Mouse (Mus musculus) midbrain, embryonic 14.5 days (tissue): ENCODE results near the gene Btbd9. TPM values are rescaled to one million over a fixed set of nuclear protein-coding genes. Genes with fewer than 3 reads are reported as not detected.
A peak's percentile ranks its signal among the peaks of the same experiment; 100 is the strongest.

Experiments used
- ATAC-seq: fragments of 200-750 bp; cut with Nextera tagmentation; 2 replicates; pipeline ENCODE4 v1.8.0; 2017; ENCODE audit warnings: moderate number of reproducible peaks, moderate library complexity; ENCODE audit not compliant: low FRiP score, low TSS enrichment
- DNase-seq: peaks from one replicate; pipeline ENCODE4 v3.0.0-alpha.2; 2015
- H3K27ac ChIP-seq: fragments of 300-500 bp; sonication (generic); replicated peaks from 2 replicates; pipeline ENCODE4 v1.5.1; 2014; ENCODE audit warnings: mild to moderate bottlenecking, low read depth, low read length, moderate library complexity
- H3K27me3 ChIP-seq: fragments of 300-500 bp; sonication (generic); 2 replicates; pipeline ENCODE4 v1.6.1; 2014; ENCODE audit warnings: low read length, control low read depth, mixed read lengths; ENCODE audit not compliant: control insufficient read depth, insufficient read depth
- H3K36me3 ChIP-seq: fragments of 300-500 bp; sonication (generic); 2 replicates; pipeline ENCODE4 v1.6.1; 2014; ENCODE audit warnings: low read length, control low read depth; ENCODE audit not compliant: control insufficient read depth, insufficient read depth
- H3K4me1 ChIP-seq: fragments of 300-500 bp; sonication (generic); 2 replicates; pipeline ENCODE4 v1.6.1; 2014; ENCODE audit warnings: mild to moderate bottlenecking, antibody characterized with exemption, low read length, control low read depth; ENCODE audit not compliant: control insufficient read depth, insufficient read depth
- H3K4me2 ChIP-seq: fragments of 300-500 bp; sonication (generic); 2 replicates; pipeline ENCODE4 v1.6.1; 2014; ENCODE audit warnings: mild to moderate bottlenecking, low read length, moderate library complexity
- H3K4me3 ChIP-seq: fragments of 300-500 bp; sonication (generic); replicated peaks from 2 replicates; pipeline ENCODE4 v1.5.1; 2014; ENCODE audit warnings: low read depth, low read length
- H3K9ac ChIP-seq: fragments of 300-500 bp; sonication (generic); replicated peaks from 2 replicates; pipeline ENCODE4 v1.6.1; 2014; ENCODE audit warnings: mild to moderate bottlenecking, low read length, moderate library complexity
- H3K9me3 ChIP-seq: fragments of 300-500 bp; sonication (generic); 2 replicates; pipeline ENCODE4 v1.6.1; 2016; ENCODE audit warnings: low read length, control low read depth, mixed read lengths; ENCODE audit not compliant: control insufficient read depth
- WGBS: fragments of 180-500 bp; shearing (Covaris S2); extraction: QIAGEN DNeasy Blood & Tissue Kit; methylation state at CpG from one replicate; pipeline ENCODE4 v1.1.7; 2014; 5-methylcytosine and 5-hydroxymethylcytosine counted together
- polyA plus RNA-seq: library from polyadenylated mRNA; unstranded; fragments of >200 nt; fragmentation: Nextera tagmentation; extraction: Ambion mirVana; gene quantifications from 2 replicates; pipeline ENCODE4 v1.2.1, GENCODE M21; 2014

Btbd9 gene
- polyA plus RNA-seq, 1 experiment from 2014 or later = 140 TPM

- Histone ChIP-seq H3K4me3 (no peak overlapping the region), H3K9ac (no peak overlapping the region), H3K36me3 (no peaks in the 10 kb centered on the region), H3K4me1 (peaks cover 39% of the 10 kb centered on the region), H3K9me3 (no peaks in the 10 kb centered on the region), H3K4me2 (no peak overlapping the region), H3K27me3 (no peaks in the 10 kb centered on the region), H3K27ac (no peak overlapping the region)
- ATAC-seq (no peak), DNase-seq (no peak)
- WGBS = 80% methylated on average over 10 of the region's 10 CpGs
These were observed 106.7 kb downstream of the Btbd9 start for GRCm38 (mm10) chr17:30469511-30470076.

- peaks cover 39% of the 10 kb centered on the region for H3K4me1 ChIP-seq
- DNase-seq (peak; percentile 49), ATAC-seq (no peak)
- H3K9ac ChIP-seq = no peak overlapping the region
- H3K4me2 ChIP-seq = no peak overlapping the region
- peak overlapping the region; percentile 63 for H3K27ac ChIP-seq
- H3K27me3 ChIP-seq = no peaks in the 10 kb centered on the region
- whole genome bisulfite sequencing = 6% methylated on average over 4 of the region's 4 CpGs
- H3K36me3 ChIP-seq = no peaks in the 10 kb centered on the region
- no peak overlapping the region for H3K4me3 ChIP-seq
- no peaks in the 10 kb centered on the region for H3K9me3 ChIP-seq
These were observed 107.9 kb downstream of the Btbd9 start for GRCm38 (mm10) chr17:30468368-30468767.

GRCm38 (mm10) chr17:30467566-30468213 is 108.6 kb downstream of the Btbd9 start:
- WGBS = 26% methylated on average over 14 of the region's 14 CpGs
- Histone ChIP-seq H3K27me3 (no peaks in the 10 kb centered on the region), H3K9ac (no peak overlapping the region; the same call in 1 of the 2 replicates), H3K9me3 (no peaks in the 10 kb centered on the region), H3K27ac (peak overlapping the region; percentile 63), H3K4me1 (peaks cover 44% of the 10 kb centered on the region), H3K36me3 (no peaks in the 10 kb centered on the region), H3K4me2 (peak overlapping the region; percentile 34), H3K4me3 (no peak overlapping the region)
- DNase-seq = peak; percentile 72
- ATAC-seq = no peak; the same call in 1 of the 2 replicates

GRCm38 (mm10) chr17:30465060-30465762 is 111.1 kb downstream of the Btbd9 start:
- 86% methylated on average over 6 of the region's 6 CpGs for WGBS
- Histone ChIP-seq H3K9me3 (no peaks in the 10 kb centered on the region), H3K4me1 (peaks cover 39% of the 10 kb centered on the region)

GRCm38 (mm10) chr17:30464240-30464745 is 112.0 kb downstream of the Btbd9 start:
- Histone ChIP-seq H3K27ac (no peak overlapping the region), H3K4me3 (no peak overlapping the region), H3K36me3 (no peaks in the 10 kb centered on the region), H3K9me3 (no peaks in the 10 kb centered on the region), H3K4me2 (no peak overlapping the region), H3K9ac (no peak overlapping the region), H3K27me3 (no peaks in the 10 kb centered on the region), H3K4me1 (peaks cover 30% of the 10 kb centered on the region)
- WGBS = 41% methylated on average over 5 of the region's 5 CpGs
- no peak for ATAC-seq
- DNase-seq = no peak

More at GRCm38 (mm10) chr17:30465060-30465762, 111.1 kb downstream of the Btbd9 start:
- DNase-seq = no peak
- H3K4me2 ChIP-seq = no peak overlapping the region
- no peak for ATAC-seq
- no peak overlapping the region for H3K9ac ChIP-seq
- no peaks in the 10 kb centered on the region for H3K36me3 ChIP-seq
- H3K4me3 ChIP-seq = no peak overlapping the region
- no peaks in the 10 kb centered on the region for H3K27me3 ChIP-seq
- H3K27ac ChIP-seq = no peak overlapping the region

- Histone ChIP-seq H3K4me3 (no peak overlapping the region), H3K4me2 (no peak overlapping the region), H3K9me3 (no peaks in the 10 kb centered on the region), H3K4me1 (peaks cover 15% of the 10 kb centered on the region), H3K9ac (no peak overlapping the region), H3K27me3 (no peaks in the 10 kb centered on the region), H3K36me3 (no peaks in the 10 kb centered on the region), H3K27ac (no peak overlapping the region)
- 79% methylated on average over 2 of the region's 2 CpGs for WGBS
- DNase-seq (no peak), ATAC-seq (no peak)
These were observed 115.5 kb downstream of the Btbd9 start for GRCm38 (mm10) chr17:30460727-30461349.

- Histone ChIP-seq H3K4me3 (no peak overlapping the region), H3K4me2 (no peak overlapping the region), H3K9ac (no peak overlapping the region), H3K4me1 (peaks cover 15% of the 10 kb centered on the region), H3K27me3 (no peaks in the 10 kb centered on the region), H3K27ac (no peak overlapping the region), H3K36me3 (no peaks in the 10 kb centered on the region), H3K9me3 (no peaks in the 10 kb centered on the region)
- WGBS = 38% methylated on average over 5 of the region's 5 CpGs
- no peak for ATAC-seq
- DNase-seq = peak; percentile 63
These were observed 116.6 kb downstream of the Btbd9 start for GRCm38 (mm10) chr17:30459706-30460105.

- Histone ChIP-seq H3K27ac (no peak overlapping the region), H3K27me3 (no peaks in the 10 kb centered on the region), H3K36me3 (no peaks in the 10 kb centered on the region), H3K9ac (no peak overlapping the region), H3K4me1 (peaks cover 18% of the 10 kb centered on the region), H3K4me2 (no peak overlapping the region), H3K9me3 (no peaks in the 10 kb centered on the region), H3K4me3 (no peak overlapping the region)
- no peak for ATAC-seq
- no peak for DNase-seq
- 91% methylated on average over 5 of the region's 5 CpGs for WGBS
These were observed 117.4 kb downstream of the Btbd9 start for GRCm38 (mm10) chr17:30458926-30459325.
